Mouse (Mus musculus) limb, embryonic 13.5 days (tissue): ENCODE data around the gene Parp1. TPM values are rescaled to one million over a fixed set of nuclear protein-coding genes. Genes with fewer than 3 reads are reported as not detected.

Experiments used
- ATAC-seq: fragments of 200-750 bp; cut with Nextera tagmentation; 2 replicates; pipeline ENCODE4 v1.8.0; 2017; ENCODE audit warnings: low read depth, moderate number of reproducible peaks, moderate TSS enrichment; ENCODE audit not compliant: low FRiP score
- H3K27ac ChIP-seq: fragments of 300-500 bp; sonication (generic); 2 replicates; pipeline ENCODE4 v1.5.1; 2015; ENCODE audit warnings: inconsistent platforms, mild to moderate bottlenecking, moderate library complexity
- H3K27me3 ChIP-seq: fragments of 300-500 bp; sonication (generic); 2 replicates; pipeline ENCODE4 v1.6.1; 2015; ENCODE audit warnings: mild to moderate bottlenecking, inconsistent platforms
- H3K36me3 ChIP-seq: fragments of 300-500 bp; sonication (generic); 2 replicates; pipeline ENCODE4 v1.6.1; 2015; ENCODE audit warnings: inconsistent platforms, mild to moderate bottlenecking, moderate library complexity
- H3K4me1 ChIP-seq: fragments of 300-500 bp; sonication (generic); 2 replicates; pipeline ENCODE4 v1.6.1; 2015; ENCODE audit warnings: inconsistent platforms
- H3K4me2 ChIP-seq: fragments of 300-500 bp; sonication (generic); replicated peaks from 2 replicates; pipeline ENCODE4 v1.6.1; 2015; ENCODE audit warnings: inconsistent platforms, mild to moderate bottlenecking, moderate library complexity
- H3K4me3 ChIP-seq: fragments of 300-500 bp; sonication (generic); 2 replicates; pipeline ENCODE4 v1.5.1; 2015; ENCODE audit warnings: moderate library complexity, mild to moderate bottlenecking, inconsistent platforms
- H3K9ac ChIP-seq: fragments of 300-500 bp; sonication (generic); 2 replicates; pipeline ENCODE4 v1.6.1; 2015; ENCODE audit warnings: mild to moderate bottlenecking, inconsistent platforms
- H3K9me3 ChIP-seq: fragments of 300-500 bp; sonication (generic); 2 replicates; pipeline ENCODE4 v1.6.1; 2016; ENCODE audit warnings: inconsistent platforms
- WGBS: fragments of 180-500 bp; shearing (Covaris S2); methylation state at CpG from one replicate; pipeline ENCODE4 v1.1.7; 2015; 5-methylcytosine and 5-hydroxymethylcytosine counted together
- microRNA-seq: library from miRNA; unstranded; fragments of <30 nt; microRNA quantifications from one replicate; pipeline ENCODE4, GENCODE M21; 2016
- polyA plus RNA-seq: library from polyadenylated mRNA; unstranded; fragments of >200 nt; fragmentation: Nextera tagmentation; extraction: Ambion mirVana; gene quantifications from 2 replicates; pipeline ENCODE4 v1.2.1, GENCODE M21; 2015

Gene Parp1
- polyA plus RNA-seq, 1 experiment from 2014 or later: 144 TPM

DNA sequence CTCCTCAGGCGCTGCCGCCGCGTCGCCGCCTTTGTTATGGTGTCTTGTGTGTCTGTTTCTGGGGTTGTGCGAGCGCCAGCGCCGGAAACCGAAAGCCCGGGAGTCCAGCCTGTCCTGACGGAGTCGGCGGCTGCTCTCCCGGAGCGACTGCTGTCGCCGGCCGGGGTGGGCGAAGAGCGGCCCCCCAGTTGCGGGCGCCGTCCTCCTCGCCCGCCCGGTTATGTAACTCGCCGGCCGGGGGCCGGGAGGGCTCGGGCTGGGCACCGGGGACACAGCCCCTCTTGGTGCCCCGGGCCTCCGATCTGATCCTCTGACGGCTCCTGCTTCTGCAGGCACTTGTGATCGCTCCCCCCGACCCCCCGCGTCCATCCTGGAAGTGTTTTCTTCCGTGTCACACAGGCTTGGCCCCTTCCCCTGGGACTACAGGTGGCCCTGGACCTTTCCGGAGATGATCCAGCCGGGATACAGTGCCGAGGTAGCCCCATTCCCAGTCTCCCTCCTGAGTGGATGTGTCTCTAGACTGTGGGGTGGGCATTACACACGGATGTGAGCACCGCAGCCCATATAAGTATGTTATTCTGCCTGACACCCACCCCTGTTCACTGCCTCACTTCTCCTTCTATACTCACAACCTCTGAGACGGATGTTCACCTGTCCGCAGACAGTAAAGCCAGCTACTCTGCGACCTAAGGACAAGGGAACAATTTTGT is 72.9 kb downstream of the Parp1 start:
- ATAC-seq: peak; percentile 19
- 3% methylated on average over 48 of the region's 50 CpGs for WGBS
- peak overlapping the region; percentile 98 for H3K4me3 ChIP-seq
- H3K9ac ChIP-seq: peak overlapping the region; percentile 99
- H3K4me1 ChIP-seq: peaks cover 29% of the 10 kb centered on the region
- peak overlapping the region; percentile 95 for H3K27ac ChIP-seq
- H3K4me2 ChIP-seq: peak overlapping the region; percentile 82
- H3K36me3 ChIP-seq: peaks cover 8% of the 10 kb centered on the region; the same call in 1 of the 2 replicates
- no peaks in the 10 kb centered on the region for H3K27me3 ChIP-seq
- H3K9me3 ChIP-seq: no peaks in the 10 kb centered on the region

DNA sequence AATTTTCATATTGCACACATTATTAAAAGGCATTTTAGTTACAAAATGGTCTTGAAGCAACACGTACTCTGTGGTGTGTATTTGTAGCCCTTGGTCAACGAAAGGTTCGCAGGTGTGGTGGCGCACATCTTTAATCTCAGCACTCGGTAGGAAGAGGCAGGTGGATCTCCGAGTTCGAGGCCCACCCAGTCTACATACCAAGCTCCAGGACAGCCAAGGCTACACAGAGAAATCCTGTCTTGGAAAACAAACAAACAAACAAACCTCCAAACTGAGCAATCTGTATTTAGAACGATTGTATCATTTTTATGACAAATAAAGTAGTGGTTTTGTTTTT is 73.5 kb downstream of the Parp1 start:
- peak overlapping the region; percentile 99 for H3K9ac ChIP-seq
- peak overlapping the region; percentile 98 for H3K4me3 ChIP-seq
- peaks cover 29% of the 10 kb centered on the region for H3K4me1 ChIP-seq
- H3K36me3 ChIP-seq: peaks cover 8% of the 10 kb centered on the region; the same call in 1 of the 2 replicates
- H3K9me3 ChIP-seq: no peaks in the 10 kb centered on the region
- peak overlapping the region; percentile 82 for H3K4me2 ChIP-seq
- H3K27ac ChIP-seq: peak overlapping the region; percentile 95; the same call in 1 of the 2 replicates
- WGBS: 75% methylated on average over 8 of the region's 8 CpGs
- H3K27me3 ChIP-seq: no peaks in the 10 kb centered on the region
- ATAC-seq: no peak

Small RNA genes within 50 kb of the gene (microRNA-seq; reads per million reads assigned to microRNA genes)
- gene Mir6904: 0.70 reads per million

Other genes starting within 250 kb of the Parp1 start
- 9.5 and 10.1 TPM in 2 replicates for gene Itpkb, start 238.4 kb upstream of the Parp1 start, polyA plus RNA-seq
- gene Stum, start 85.4 kb upstream of the Parp1 start, polyA plus RNA-seq: 2.8 and 4.6 TPM in 2 replicates
- gene Lin9, start 72.2 kb downstream of the Parp1 start, polyA plus RNA-seq: 19.8 and 21.4 TPM in 2 replicates
- gene Mixl1, start 128.1 kb downstream of the Parp1 start, polyA plus RNA-seq: 0.34 and 0.46 TPM in 2 replicates
- 25.0 and 25.4 TPM in 2 replicates for gene Acbd3, start 157.1 kb downstream of the Parp1 start, polyA plus RNA-seq
- 3,132 and 3,199 TPM in 2 replicates for gene H3f3a, start 245.0 kb downstream of the Parp1 start, polyA plus RNA-seq